Mouse (Mus musculus): ENCODE results near the gene Gck.

DNA sequence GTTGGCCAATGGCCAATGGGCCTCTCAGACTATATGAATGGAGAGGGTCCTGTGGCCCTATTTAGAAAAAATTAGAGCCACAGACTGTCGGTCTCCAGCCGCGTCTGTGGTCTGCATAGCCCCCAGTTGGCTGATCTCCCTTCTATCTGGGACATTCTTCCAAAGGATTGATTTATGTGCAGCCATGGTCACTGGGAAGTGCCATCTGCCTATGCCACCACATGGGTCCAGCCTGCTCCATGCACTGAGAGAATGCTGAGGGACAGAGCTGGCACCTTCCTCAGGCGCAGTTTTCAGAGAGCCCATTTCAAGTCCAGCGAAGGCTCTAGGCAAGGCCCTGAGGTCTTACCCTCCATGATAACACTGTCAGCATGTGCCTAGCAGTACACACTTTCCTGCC lies 44.3 kb upstream of the Gck start:
- TF ChIP-seq POLR2A (IDR thresholded peaks at IDR 0.05; ENCODE audit: insufficient read depth, low read length) = no peak
- no peak for TF ChIP-seq CTCF (IDR thresholded peaks at IDR 0.05; ENCODE audit: low read depth, low read length)
- TF ChIP-seq EP300 (IDR thresholded peaks at IDR 0.05; ENCODE audit: insufficient read depth, low read depth, low read length) = no peak

All from ES-Bruce4 (cell line).